Mouse (Mus musculus): ENCODE data around the gene Nmnat1. TPM values are rescaled to one million over a fixed set of nuclear protein-coding genes. Genes with fewer than 3 reads are reported as not detected.

The Nmnat1 gene
- 12.1 and 13.3 TPM in 2 replicates for polyA plus RNA-seq (2016; fragmentation: Nextera tagmentation; extraction: Ambion mirVana)

GRCm38 (mm10) chr4:149485053-149485824, at the start of gene Nmnat1, which contains the start of gene Lzic:
Gene Nmnat1, minus strand, starts transcription at chr4:149485202.
Gene Lzic, plus strand, starts transcription at chr4:149485229.
- peak; percentile 95 for ATAC-seq (ENCODE audit: insufficient number of reproducible peaks, insufficient read depth, low FRiP score, low TSS enrichment)

GRCm38 (mm10) chr4:149529691-149530090, 44.7 kb upstream of the Nmnat1 start:
- Histone ChIP-seq H3K4me1 (peaks cover 24% of the 10 kb centered on the region), H3K4me2 (replicated peaks) (no peak overlapping the region), H3K27me3 (no peaks in the 10 kb centered on the region), H3K9ac (no peak overlapping the region), H3K9me3 (no peaks in the 10 kb centered on the region), H3K4me3 (no peak overlapping the region), H3K27ac (no peak overlapping the region), H3K36me3 (no peaks in the 10 kb centered on the region)
- WGBS = 44% methylated on average over 6 of the region's 6 CpGs
- ATAC-seq (ENCODE audit: insufficient number of reproducible peaks, insufficient read depth, low FRiP score, low TSS enrichment) = no peak

More at GRCm38 (mm10) chr4:149485053-149485824, at the start of gene Nmnat1, which contains the start of gene Lzic:
- peak within 1 kb of the TSS; percentile 90 for H3K4me3 ChIP-seq
- H3K36me3 ChIP-seq = peaks cover 32% of the 10 kb centered on the region
- WGBS = under 1% methylated on average over 60 of the region's 60 CpGs
- no peaks in the 10 kb centered on the region for H3K9me3 ChIP-seq
- peak within 1 kb of the TSS; percentile 82 for H3K4me2 ChIP-seq (replicated peaks)
- H3K27me3 ChIP-seq = no peaks in the 10 kb centered on the region
- peaks cover 15% of the 10 kb centered on the region for H3K4me1 ChIP-seq
- peak within 1 kb of the TSS; percentile 77 for H3K9ac ChIP-seq
- peak within 1 kb of the TSS; percentile 82 for H3K27ac ChIP-seq

- Histone ChIP-seq H3K4me1 (peaks cover 26% of the 10 kb centered on the region), H3K9me3 (no peaks in the 10 kb centered on the region), H3K27me3 (no peaks in the 10 kb centered on the region), H3K9ac (no peak overlapping the region), H3K27ac (0 out of 2 replicates have a peak overlapping the region, but pooled peaks have one; percentile 3), H3K4me3 (no peak overlapping the region), H3K4me2 (replicated peaks) (no peak overlapping the region), H3K36me3 (no peaks in the 10 kb centered on the region)
- ATAC-seq (ENCODE audit: insufficient number of reproducible peaks, insufficient read depth, low FRiP score, low TSS enrichment) = no peak
- WGBS = 77% methylated on average over 15 of the region's 15 CpGs
These were observed 42.8 kb upstream of the Nmnat1 start for GRCm38 (mm10) chr4:149527621-149528354.

GRCm38 (mm10) chr4:149526330-149526729, 41.3 kb upstream of the Nmnat1 start:
- no peak for ATAC-seq (ENCODE audit: insufficient number of reproducible peaks, insufficient read depth, low FRiP score, low TSS enrichment)
- no peak overlapping the region for H3K4me2 ChIP-seq (replicated peaks)

GRCm38 (mm10) chr4:149525811-149526210, 40.8 kb upstream of the Nmnat1 start:
- no peak overlapping the region for H3K4me3 ChIP-seq
- H3K9me3 ChIP-seq = no peaks in the 10 kb centered on the region
- no peaks in the 10 kb centered on the region for H3K36me3 ChIP-seq
- no peak overlapping the region for H3K27ac ChIP-seq
- H3K4me2 ChIP-seq (replicated peaks) = no peak overlapping the region
- H3K4me1 ChIP-seq = peaks cover 28% of the 10 kb centered on the region
- no peak overlapping the region for H3K9ac ChIP-seq
- no peak for ATAC-seq (ENCODE audit: insufficient number of reproducible peaks, insufficient read depth, low FRiP score, low TSS enrichment)
- H3K27me3 ChIP-seq = no peaks in the 10 kb centered on the region
- 75% methylated on average over 6 of the region's 6 CpGs for WGBS

More at GRCm38 (mm10) chr4:149526330-149526729, 41.3 kb upstream of the Nmnat1 start:
- Histone ChIP-seq H3K27me3 (no peaks in the 10 kb centered on the region), H3K27ac (no peak overlapping the region), H3K36me3 (no peaks in the 10 kb centered on the region), H3K9me3 (no peaks in the 10 kb centered on the region), H3K4me1 (peaks cover 28% of the 10 kb centered on the region), H3K9ac (no peak overlapping the region), H3K4me3 (no peak overlapping the region)
- WGBS = 44% methylated on average over 7 of the region's 7 CpGs

- Histone ChIP-seq H3K4me1 (peaks cover 28% of the 10 kb centered on the region), H3K9ac (no peak overlapping the region), H3K4me3 (no peak overlapping the region), H3K27ac (no peak overlapping the region), H3K9me3 (no peaks in the 10 kb centered on the region), H3K36me3 (no peaks in the 10 kb centered on the region), H3K27me3 (no peaks in the 10 kb centered on the region), H3K4me2 (replicated peaks) (no peak overlapping the region)
- ATAC-seq (ENCODE audit: insufficient number of reproducible peaks, insufficient read depth, low FRiP score, low TSS enrichment) = no peak
- WGBS = 78% methylated on average over 4 of the region's 4 CpGs
These were observed 40.2 kb upstream of the Nmnat1 start for GRCm38 (mm10) chr4:149525170-149525569.

- Histone ChIP-seq H3K4me3 (no peak overlapping the region), H3K36me3 (no peaks in the 10 kb centered on the region), H3K27me3 (no peaks in the 10 kb centered on the region), H3K27ac (no peak overlapping the region), H3K9me3 (no peaks in the 10 kb centered on the region), H3K4me2 (replicated peaks) (no peak overlapping the region), H3K4me1 (peaks cover 27% of the 10 kb centered on the region), H3K9ac (no peak overlapping the region)
- 69% methylated on average over 6 of the region's 6 CpGs for WGBS
- ATAC-seq (ENCODE audit: insufficient number of reproducible peaks, insufficient read depth, low FRiP score, low TSS enrichment) = no peak
These were observed 39.0 kb upstream of the Nmnat1 start for GRCm38 (mm10) chr4:149523961-149524360.

GRCm38 (mm10) chr4:149521258-149521657, 36.3 kb upstream of the Nmnat1 start:
- Histone ChIP-seq H3K9me3 (no peaks in the 10 kb centered on the region), H3K27ac (no peak overlapping the region), H3K4me3 (no peak overlapping the region), H3K9ac (no peak overlapping the region), H3K4me2 (replicated peaks) (no peak overlapping the region), H3K27me3 (no peaks in the 10 kb centered on the region), H3K4me1 (peaks cover 22% of the 10 kb centered on the region), H3K36me3 (no peaks in the 10 kb centered on the region)
- no peak for ATAC-seq (ENCODE audit: insufficient number of reproducible peaks, insufficient read depth, low FRiP score, low TSS enrichment)
- WGBS = 67% methylated on average over 10 of the region's 10 CpGs

GRCm38 (mm10) chr4:149518351-149519220, 33.6 kb upstream of the Nmnat1 start:
- ATAC-seq (ENCODE audit: insufficient number of reproducible peaks, insufficient read depth, low FRiP score, low TSS enrichment) = peak; percentile 18; the same call in 1 of the 2 replicates
- peaks cover 14% of the 10 kb centered on the region for H3K4me1 ChIP-seq
- peak overlapping the region; percentile 76 for H3K27ac ChIP-seq

GRCm38 (mm10) chr4:149517868-149518340, 32.9 kb upstream of the Nmnat1 start, which contains the start of gene Ctnnbip1:
Gene Ctnnbip1, plus strand, starts transcription at chr4:149518236.
- WGBS = under 1% methylated on average over 39 of the region's 46 CpGs
- Histone ChIP-seq H3K4me1 (peaks cover 13% of the 10 kb centered on the region), H3K4me3 (peak within 1 kb of the TSS; percentile 84), H3K27ac (peak within 1 kb of the TSS; percentile 76), H3K4me2 (replicated peaks) (peak within 1 kb of the TSS; percentile 93), H3K36me3 (no peaks in the 10 kb centered on the region), H3K9ac (peak within 1 kb of the TSS; percentile 93), H3K9me3 (no peaks in the 10 kb centered on the region), H3K27me3 (no peaks in the 10 kb centered on the region)
- ATAC-seq (ENCODE audit: insufficient number of reproducible peaks, insufficient read depth, low FRiP score, low TSS enrichment) = peak; percentile 94

More at GRCm38 (mm10) chr4:149518351-149519220, 33.6 kb upstream of the Nmnat1 start:
- Histone ChIP-seq H3K4me2 (replicated peaks) (peak overlapping the region; percentile 93), H3K36me3 (no peaks in the 10 kb centered on the region), H3K9me3 (no peaks in the 10 kb centered on the region), H3K9ac (peak overlapping the region; percentile 93), H3K27me3 (no peaks in the 10 kb centered on the region), H3K4me3 (peak overlapping the region; percentile 84)
- 3% methylated on average over 35 of the region's 52 CpGs for WGBS

- no peaks in the 10 kb centered on the region for H3K27me3 ChIP-seq
- no peak overlapping the region for H3K4me2 ChIP-seq (replicated peaks)
- 90% methylated on average over 5 of the region's 5 CpGs for WGBS
- no peaks in the 10 kb centered on the region for H3K9me3 ChIP-seq
- no peak for ATAC-seq (ENCODE audit: insufficient number of reproducible peaks, insufficient read depth, low FRiP score, low TSS enrichment)
- no peak overlapping the region for H3K27ac ChIP-seq
- H3K4me1 ChIP-seq = peaks cover 10% of the 10 kb centered on the region
- H3K4me3 ChIP-seq = no peak overlapping the region
- H3K9ac ChIP-seq = no peak overlapping the region
- no peaks in the 10 kb centered on the region for H3K36me3 ChIP-seq
These were observed 30.7 kb upstream of the Nmnat1 start for GRCm38 (mm10) chr4:149515706-149516105.

Data from embryonic facial prominence, embryonic 12.5 days (tissue).